Mouse (Mus musculus) liver, embryonic 16.5 days (tissue): Measurements from ENCODE around the gene Abhd14b. TPM values are rescaled to one million over a fixed set of nuclear protein-coding genes. Genes with fewer than 3 reads are reported as not detected.

Source experiments
- ATAC-seq: fragments of 200-750 bp; cut with Nextera tagmentation; 2 replicates; pipeline ENCODE4 v1.8.0; 2017; ENCODE audit warnings: low read depth, mild to moderate bottlenecking, moderate number of reproducible peaks, moderate library complexity
- H3K27ac ChIP-seq: fragments of 300-500 bp; sonication (generic); 2 replicates; pipeline ENCODE4 v1.5.1; 2014; ENCODE audit warnings: mild to moderate bottlenecking, low read length
- H3K27me3 ChIP-seq: fragments of 300-500 bp; sonication (generic); 2 replicates; pipeline ENCODE4 v1.6.1; 2014; ENCODE audit warnings: low read depth, low read length, mixed read lengths; ENCODE audit not compliant: control insufficient read depth, insufficient read depth
- H3K36me3 ChIP-seq: fragments of 300-500 bp; sonication (generic); 2 replicates; pipeline ENCODE4 v1.6.1; 2014; ENCODE audit warnings: mild to moderate bottlenecking; ENCODE audit not compliant: control insufficient read depth, insufficient read depth
- H3K4me1 ChIP-seq: fragments of 300-500 bp; sonication (generic); 2 replicates; pipeline ENCODE4 v1.6.1; 2014; ENCODE audit warnings: low read depth, low read length, mixed read lengths; ENCODE audit not compliant: control insufficient read depth
- H3K4me2 ChIP-seq: fragments of 300-500 bp; sonication (generic); 2 replicates; pipeline ENCODE4 v1.6.1; 2014; ENCODE audit warnings: low read depth, low read length, mixed read lengths
- H3K4me3 ChIP-seq: fragments of 300-500 bp; sonication (generic); 2 replicates; pipeline ENCODE4 v1.5.1; 2014; ENCODE audit warnings: low read depth, mild to moderate bottlenecking, low read length
- H3K9ac ChIP-seq: fragments of 300-500 bp; sonication (generic); 2 replicates; pipeline ENCODE4 v1.6.1; 2014; ENCODE audit warnings: low read depth, low read length
- H3K9me3 ChIP-seq: fragments of 300-500 bp; sonication (generic); replicated peaks from 2 replicates; pipeline ENCODE4 v1.6.1; 2016; ENCODE audit warnings: low read length; ENCODE audit not compliant: control insufficient read depth
- WGBS: fragments of 180-500 bp; shearing (Covaris S2); extraction: QIAGEN DNeasy Blood & Tissue Kit; methylation state at CpG from one replicate; pipeline ENCODE4 v1.1.7; 2014; ENCODE audit not compliant: insufficient replicate concordance; 5-methylcytosine and 5-hydroxymethylcytosine counted together
- polyA plus RNA-seq: library from polyadenylated mRNA; unstranded; fragments of >200 nt; fragmentation: Nextera tagmentation; extraction: Ambion mirVana; gene quantifications from 2 replicates; pipeline ENCODE4 v1.2.1, GENCODE M21; 2015

Abhd14b gene
- polyA plus RNA-seq, 1 experiment from 2014 or later, result 37.5 TPM

DNA sequence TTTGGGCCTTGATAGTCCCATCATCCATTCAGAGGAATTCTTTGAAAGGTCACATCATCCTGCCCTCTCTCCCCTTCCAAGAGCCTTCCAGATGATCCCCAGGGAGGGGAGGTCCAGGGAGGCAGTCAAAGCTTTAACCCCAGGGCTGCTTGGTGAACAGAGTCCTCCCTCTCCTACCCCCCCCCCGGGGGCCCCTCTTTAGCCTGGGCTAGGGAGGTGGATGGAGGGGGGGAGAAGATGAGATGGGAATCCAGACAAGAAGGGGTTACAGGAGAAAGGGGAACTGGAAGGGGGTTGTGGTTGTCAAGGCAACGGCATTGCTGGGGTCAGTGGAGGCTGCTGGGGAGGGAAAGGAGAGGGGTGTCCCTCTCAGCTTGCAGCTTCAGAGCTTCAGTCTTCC is 26.7 kb upstream of the Abhd14b start:
- Histone ChIP-seq H3K27ac (no peak overlapping the region), H3K4me3 (no peak overlapping the region), H3K4me1 (peaks cover 11% of the 10 kb centered on the region), H3K9me3 (no peaks in the 10 kb centered on the region), H3K4me2 (no peak overlapping the region), H3K36me3 (no peaks in the 10 kb centered on the region), H3K9ac (no peak overlapping the region), H3K27me3 (peaks cover 40% of the 10 kb centered on the region)
- WGBS, result 0% methylated on average over 2 of the region's 2 CpGs
- no peak for ATAC-seq

DNA sequence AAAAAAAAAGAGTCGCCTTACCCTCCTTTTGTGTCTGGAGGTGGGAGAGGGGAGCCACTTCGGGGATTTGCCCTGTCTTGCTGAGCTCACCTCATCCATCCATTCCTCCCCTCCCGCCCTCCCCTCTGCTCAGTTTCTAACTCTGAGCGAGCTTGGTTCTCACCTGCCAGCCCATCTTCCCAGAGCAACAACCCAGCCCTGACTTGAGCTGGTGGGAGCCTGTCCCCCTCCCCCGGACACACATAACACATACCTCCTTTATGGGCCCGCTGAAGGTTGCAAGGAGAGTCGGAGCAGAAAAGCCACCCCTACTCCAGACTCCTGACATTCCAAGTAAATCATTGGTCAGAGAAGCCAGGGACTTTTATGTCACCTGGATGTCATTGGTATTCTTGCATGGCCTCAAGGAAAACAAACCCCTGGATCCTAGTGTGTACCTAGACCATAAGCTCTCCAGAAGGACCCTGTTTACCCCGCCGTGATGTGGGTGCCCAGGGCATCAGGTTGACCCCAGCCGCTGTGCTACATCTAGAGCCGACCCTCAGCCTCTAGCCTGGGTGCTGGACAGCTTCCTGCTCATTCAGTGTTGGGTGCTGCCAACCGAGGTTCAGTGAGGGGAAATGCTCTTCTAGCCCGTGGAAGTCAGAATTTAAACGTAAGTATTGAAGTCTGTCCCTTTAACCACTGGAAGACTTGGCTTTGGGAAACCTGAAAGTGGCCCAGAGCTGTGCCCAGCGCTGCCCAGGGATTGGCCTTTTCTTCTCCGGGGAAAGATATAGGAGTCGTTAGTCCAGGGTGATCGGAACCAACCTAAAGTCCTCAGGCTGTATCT is 26.0 kb upstream of the Abhd14b start:
- Histone ChIP-seq H3K4me3 (no peak overlapping the region), H3K27me3 (peaks cover 40% of the 10 kb centered on the region), H3K27ac (no peak overlapping the region), H3K9me3 (no peaks in the 10 kb centered on the region), H3K4me2 (0 out of 2 replicates have a peak overlapping the region, but pooled peaks have one; percentile 11), H3K36me3 (no peaks in the 10 kb centered on the region), H3K4me1 (peaks cover 11% of the 10 kb centered on the region), H3K9ac (no peak overlapping the region)
- 0 out of 2 replicates have a peak, but pooled peaks have one; percentile 11 for ATAC-seq
- WGBS, result 13% methylated on average over 18 of the region's 18 CpGs

DNA sequence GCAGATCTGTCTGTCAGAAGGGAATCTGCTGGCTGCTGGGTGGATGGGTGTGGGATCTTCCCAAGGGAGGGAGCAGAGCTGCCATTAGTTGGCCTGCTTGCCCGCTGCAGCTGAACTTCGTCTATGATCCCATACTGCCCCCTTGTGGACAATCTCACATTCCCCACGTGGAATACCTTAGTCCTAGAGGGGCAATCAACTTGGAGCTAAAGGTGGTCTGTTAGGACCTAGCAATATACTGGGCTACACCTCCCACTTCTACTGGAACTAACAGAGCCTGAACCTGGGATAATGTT is 25.4 kb upstream of the Abhd14b start:
- Histone ChIP-seq H3K4me3 (no peak overlapping the region), H3K27ac (no peak overlapping the region), H3K4me1 (peaks cover 11% of the 10 kb centered on the region), H3K9me3 (no peaks in the 10 kb centered on the region), H3K9ac (no peak overlapping the region), H3K27me3 (peaks cover 40% of the 10 kb centered on the region), H3K36me3 (no peaks in the 10 kb centered on the region), H3K4me2 (0 out of 2 replicates have a peak overlapping the region, but pooled peaks have one; percentile 11)
- WGBS, result 0% methylated on average over 3 of the region's 3 CpGs
- ATAC-seq, result peak; percentile 47

DNA sequence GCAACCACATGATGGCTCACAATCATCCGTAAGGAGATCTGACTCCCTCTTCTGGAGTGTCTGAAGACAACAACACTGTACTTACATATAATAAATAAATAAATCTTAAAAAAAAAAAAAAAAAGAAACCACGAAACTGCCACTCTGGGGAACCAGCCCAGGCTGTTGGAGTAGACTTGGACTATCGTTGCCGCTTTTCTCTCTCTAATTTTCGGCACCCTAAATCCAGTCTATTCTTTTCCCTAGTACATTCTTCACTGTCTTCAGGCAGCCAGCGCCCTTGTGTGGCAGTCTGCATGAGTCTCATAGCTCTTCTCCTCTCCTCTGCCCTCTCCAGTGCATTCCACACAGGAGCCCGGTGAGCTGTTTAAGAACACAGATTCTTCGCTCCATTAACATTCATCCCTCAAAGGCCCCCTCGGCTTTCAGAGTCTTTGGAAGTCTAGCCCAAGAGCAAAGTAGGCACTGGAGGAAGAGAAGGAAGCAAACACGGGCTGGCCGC is 18.5 kb upstream of the Abhd14b start:
- Histone ChIP-seq H3K4me1 (peaks cover 34% of the 10 kb centered on the region), H3K27ac (peak overlapping the region; percentile 88), H3K27me3 (no peaks in the 10 kb centered on the region), H3K9me3 (no peaks in the 10 kb centered on the region), H3K9ac (peak overlapping the region; percentile 61), H3K36me3 (peaks cover 16% of the 10 kb centered on the region), H3K4me2 (peak overlapping the region; percentile 94), H3K4me3 (peak overlapping the region; percentile 75)
- WGBS, result 11% methylated on average over 11 of the region's 11 CpGs
- peak; percentile 17; the same call in 1 of the 2 replicates for ATAC-seq

DNA sequence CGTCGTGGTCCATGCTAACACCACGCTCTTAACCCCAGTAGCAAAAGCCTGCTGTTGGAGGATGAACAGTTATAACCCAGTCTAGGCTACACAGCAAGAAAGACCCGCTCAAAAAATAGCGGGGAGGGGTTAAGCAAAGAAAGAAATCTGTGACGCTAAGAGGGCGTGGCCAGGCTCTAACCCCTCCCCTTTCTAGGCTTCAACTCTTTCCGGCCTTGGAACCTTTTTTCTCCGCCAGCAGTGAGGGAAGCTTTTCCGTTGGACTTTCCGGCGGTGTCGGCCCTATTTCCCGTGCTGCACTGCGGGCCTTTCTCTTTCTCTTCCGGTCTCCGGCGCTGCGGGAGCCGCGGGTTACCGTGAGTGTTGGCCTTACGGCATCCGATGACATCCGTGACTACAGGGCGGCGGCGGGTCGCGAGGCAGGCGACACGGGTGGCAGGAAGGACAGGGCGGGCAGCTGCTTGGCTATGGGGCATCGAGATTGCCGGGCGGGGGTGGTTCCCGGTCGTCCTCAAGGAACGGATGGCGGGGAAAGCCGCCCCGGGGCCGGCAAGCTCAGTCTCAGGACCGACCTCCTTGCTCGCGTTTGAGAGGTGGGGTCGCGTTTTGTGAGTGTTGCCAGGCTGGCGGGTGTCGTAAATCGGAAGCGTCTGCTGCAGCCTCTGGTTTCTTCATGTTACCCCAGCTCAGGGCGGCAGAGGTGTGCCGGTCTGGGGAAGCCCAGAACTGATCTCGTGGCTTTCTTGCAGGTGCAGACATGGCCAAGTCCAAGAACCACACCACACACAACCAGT is 17.8 kb upstream of the Abhd14b start, which contains the start of gene Rpl29:
Gene Rpl29, plus strand, starts transcription at position 234 of the 794 bp plus-strand sequence.
- under 1% methylated on average over 55 of the region's 55 CpGs for WGBS
- H3K27me3 ChIP-seq, result no peaks in the 10 kb centered on the region
- H3K4me2 ChIP-seq, result peak within 1 kb of the TSS; percentile 94
- no peaks in the 10 kb centered on the region for H3K9me3 ChIP-seq
- H3K9ac ChIP-seq, result peak within 1 kb of the TSS; percentile 81
- ATAC-seq, result peak; percentile 88
- peak within 1 kb of the TSS; percentile 88 for H3K27ac ChIP-seq
- peaks cover 36% of the 10 kb centered on the region for H3K4me1 ChIP-seq
- H3K4me3 ChIP-seq, result peak within 1 kb of the TSS; percentile 75
- peaks cover 16% of the 10 kb centered on the region for H3K36me3 ChIP-seq

DNA sequence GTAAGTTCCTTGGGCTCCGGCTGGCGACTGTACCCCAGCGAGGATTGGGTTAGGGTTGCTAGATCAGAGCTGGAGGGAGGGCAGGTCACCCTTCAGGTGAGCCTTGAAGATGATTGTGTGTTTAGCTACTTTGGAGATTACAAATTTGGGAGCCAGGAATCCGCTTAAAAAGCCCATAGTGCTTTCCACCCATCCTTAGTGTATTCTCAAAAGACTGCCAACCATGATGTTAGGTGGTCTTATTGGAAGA is 17.3 kb upstream of the Abhd14b start:
- peak overlapping the region; percentile 80 for H3K27ac ChIP-seq
- ATAC-seq, result no peak
- H3K9me3 ChIP-seq, result no peaks in the 10 kb centered on the region
- WGBS, result under 1% methylated on average over 4 of the region's 4 CpGs
- H3K9ac ChIP-seq, result peak overlapping the region; percentile 81
- peak overlapping the region; percentile 75 for H3K4me3 ChIP-seq
- H3K36me3 ChIP-seq, result peaks cover 16% of the 10 kb centered on the region
- peaks cover 36% of the 10 kb centered on the region for H3K4me1 ChIP-seq
- H3K4me2 ChIP-seq, result peak overlapping the region; percentile 94
- no peaks in the 10 kb centered on the region for H3K27me3 ChIP-seq

DNA sequence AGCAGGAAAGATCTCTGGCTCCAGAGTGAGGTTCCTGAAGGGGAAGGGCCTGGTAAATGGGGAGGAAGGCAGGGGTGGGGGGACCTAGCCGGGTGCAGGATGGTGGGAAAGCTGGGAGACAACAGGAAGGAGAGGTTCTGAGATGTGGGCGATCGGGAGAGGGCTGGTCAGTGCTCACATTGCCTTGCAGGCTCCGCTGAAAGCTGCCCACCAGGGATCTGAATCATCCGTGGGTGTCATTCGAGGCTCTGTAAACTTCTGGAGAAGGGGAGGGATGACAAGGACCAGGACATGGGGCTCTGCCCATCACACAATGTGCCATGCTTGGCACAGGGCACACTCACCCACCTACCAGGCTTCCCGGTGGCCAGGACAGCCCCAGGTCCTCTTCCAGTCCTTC is 13.9 kb upstream of the Abhd14b start:
- ATAC-seq, result no peak
- 72% methylated on average over 7 of the region's 7 CpGs for WGBS
- H3K9ac ChIP-seq, result no peak overlapping the region
- H3K27me3 ChIP-seq, result no peaks in the 10 kb centered on the region
- peaks cover 16% of the 10 kb centered on the region for H3K36me3 ChIP-seq
- H3K4me1 ChIP-seq, result peaks cover 55% of the 10 kb centered on the region
- no peaks in the 10 kb centered on the region for H3K9me3 ChIP-seq
- no peak overlapping the region for H3K4me3 ChIP-seq
- no peak overlapping the region for H3K4me2 ChIP-seq
- H3K27ac ChIP-seq, result no peak overlapping the region

DNA sequence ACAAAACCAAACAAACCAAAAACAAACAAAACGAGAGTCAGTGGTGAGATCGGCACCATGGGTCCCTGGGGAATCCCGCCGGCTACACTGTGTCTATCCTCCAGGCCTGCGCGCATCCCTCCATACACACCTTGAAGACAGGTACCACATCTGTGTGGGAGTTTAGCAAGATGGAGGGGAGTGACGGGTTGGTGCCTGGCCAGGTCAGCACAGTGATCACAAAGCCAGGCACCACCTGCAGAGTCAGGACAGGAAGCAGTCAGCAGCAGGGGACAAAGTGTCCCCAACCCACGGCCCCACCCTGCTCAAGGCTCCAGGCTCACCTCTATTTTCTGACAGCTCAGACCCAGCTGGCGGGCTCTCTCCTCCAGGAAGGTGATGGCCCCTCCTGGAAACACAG is 10.7 kb upstream of the Abhd14b start:
- no peak overlapping the region for H3K27ac ChIP-seq
- H3K9ac ChIP-seq, result no peak overlapping the region
- no peak for ATAC-seq
- no peak overlapping the region for H3K4me3 ChIP-seq
- H3K4me2 ChIP-seq, result no peak overlapping the region
- no peaks in the 10 kb centered on the region for H3K27me3 ChIP-seq
- H3K4me1 ChIP-seq, result peaks cover 49% of the 10 kb centered on the region
- WGBS, result 73% methylated on average over 9 of the region's 9 CpGs
- H3K36me3 ChIP-seq, result peaks cover 14% of the 10 kb centered on the region
- H3K9me3 ChIP-seq, result no peaks in the 10 kb centered on the region

DNA sequence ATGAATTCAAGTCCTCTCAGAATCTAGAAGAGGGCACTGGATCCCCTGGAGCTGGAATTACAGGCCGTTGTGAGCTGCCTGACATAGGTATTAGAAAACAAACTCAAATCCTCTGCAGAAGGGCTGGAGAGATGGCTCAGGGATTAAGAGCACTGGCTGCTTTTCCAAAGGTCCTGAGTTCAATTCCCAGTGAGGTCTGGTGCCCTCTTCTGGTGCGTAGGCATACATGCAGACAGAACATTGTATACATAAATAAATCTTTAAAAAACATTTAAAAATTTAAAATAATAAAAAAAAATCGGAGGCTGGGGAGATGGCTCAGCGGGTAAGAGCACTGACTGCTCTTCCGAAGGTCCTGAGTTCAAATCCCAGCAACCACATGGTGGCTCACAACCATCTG is 4.6 kb upstream of the Abhd14b start:
- no peak overlapping the region for H3K4me2 ChIP-seq
- no peaks in the 10 kb centered on the region for H3K36me3 ChIP-seq
- no peak overlapping the region for H3K27ac ChIP-seq
- H3K9ac ChIP-seq, result no peak overlapping the region
- H3K27me3 ChIP-seq, result no peaks in the 10 kb centered on the region
- ATAC-seq, result no peak
- H3K9me3 ChIP-seq, result no peaks in the 10 kb centered on the region
- WGBS, result 67% methylated on average over 5 of the region's 5 CpGs
- H3K4me3 ChIP-seq, result no peak overlapping the region
- peaks cover 27% of the 10 kb centered on the region for H3K4me1 ChIP-seq
